Mouse (Mus musculus): ENCODE data around the gene Timm10.
"Not testable (repeated sequence)": the region's sequence is repeated elsewhere in the genome, so short reads cannot be mapped to it uniquely, and the experiment has no call there.

Gene Timm10

GRCm38 (mm10) chr2:84826488-84827282 lies at the start of gene Timm10:
Gene Timm10 (plus strand): TSS chr2:84826997.
- peak; percentile 91 for DNase-seq (ENCODE audit: low read depth, low spot score)

DNA sequence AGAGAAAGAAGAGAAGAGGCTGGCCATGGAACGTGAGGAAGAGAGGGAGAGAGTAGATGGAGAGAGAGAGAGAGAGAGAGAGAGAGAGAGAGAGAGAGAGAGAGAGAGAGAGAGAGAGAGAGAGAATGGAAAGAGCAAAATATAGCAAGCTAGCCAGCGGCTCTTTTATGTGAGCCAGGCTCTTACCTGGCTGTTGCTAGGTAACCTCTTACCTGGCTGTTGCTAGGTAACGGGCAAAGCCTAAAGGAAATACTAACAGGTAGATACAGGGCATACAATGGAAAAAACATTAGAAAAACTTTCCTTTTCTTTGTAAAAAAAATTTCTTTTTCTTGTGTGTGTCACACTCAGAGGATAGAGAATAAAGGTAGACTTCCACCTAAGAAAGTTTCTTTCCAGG lies 49.1 kb upstream of the Timm10 start:
- DNase-seq (ENCODE audit: low read depth, low spot score), result no peak

GRCm38 (mm10) chr2:84779210-84779609 lies 47.6 kb upstream of the Timm10 start:
- DNase-seq (ENCODE audit: low read depth, low spot score), result no peak

GRCm38 (mm10) chr2:84783315-84783714 lies 43.5 kb upstream of the Timm10 start:
- DNase-seq (ENCODE audit: low read depth, low spot score), result no peak

DNA sequence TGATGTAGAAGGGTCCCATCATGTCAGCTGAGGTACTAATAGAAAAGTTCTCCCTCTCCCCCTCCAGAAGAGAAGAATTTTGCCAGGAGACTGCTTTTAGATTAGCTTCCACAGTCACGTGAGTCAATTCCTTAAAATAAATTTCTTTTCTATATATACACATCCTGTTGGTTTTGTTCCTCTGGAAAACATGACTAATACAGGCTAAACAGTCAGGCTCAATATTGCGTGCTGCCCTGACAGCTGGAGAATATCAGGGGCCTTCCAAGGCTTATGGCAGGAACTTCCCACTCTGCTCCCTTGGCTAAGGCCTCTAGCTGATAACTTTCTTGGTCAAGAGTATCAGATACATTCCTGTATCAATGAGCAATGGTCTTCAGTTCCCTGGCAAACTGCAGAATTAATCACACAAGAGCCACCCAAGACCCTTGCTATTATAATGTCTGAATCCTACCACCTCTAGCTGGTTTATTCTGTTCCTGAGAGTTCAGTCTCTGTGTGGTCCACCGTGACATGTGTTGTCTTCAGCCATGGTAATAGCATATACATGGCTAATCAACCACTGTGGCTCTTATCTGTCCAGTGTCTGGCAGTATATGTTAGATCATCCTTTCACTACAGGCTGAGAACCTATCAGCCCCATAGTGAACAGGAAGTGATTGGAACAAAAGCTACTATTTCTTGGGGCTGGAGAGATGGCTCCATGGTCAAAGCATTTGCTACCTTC lies 42.8 kb upstream of the Timm10 start:
- no peak for DNase-seq (ENCODE audit: low read depth, low spot score)

GRCm38 (mm10) chr2:84788316-84788715 lies 38.5 kb upstream of the Timm10 start:
- DNase-seq (ENCODE audit: low read depth, low spot score), result no peak

GRCm38 (mm10) chr2:84790418-84790817 lies 36.4 kb upstream of the Timm10 start:
- DNase-seq (ENCODE audit: low read depth, low spot score), result no peak

DNA sequence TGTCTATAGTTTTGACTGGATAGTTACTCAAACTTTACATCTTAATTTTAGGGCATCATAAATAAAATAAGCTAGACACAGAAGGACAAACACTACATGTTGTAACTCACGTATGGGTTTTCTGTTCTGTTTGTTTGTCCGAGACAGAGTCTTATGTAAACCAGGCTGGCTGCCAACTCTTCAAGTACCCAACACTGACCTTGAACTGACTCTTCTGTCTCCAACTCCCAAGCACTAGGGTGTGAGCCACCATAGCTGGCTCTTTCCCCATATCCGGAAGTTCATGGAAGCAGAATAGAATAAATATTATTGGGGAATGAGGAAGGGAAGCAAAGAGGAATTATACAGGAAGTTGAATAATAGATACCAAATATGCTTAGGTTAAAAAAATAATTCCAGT lies 34.3 kb upstream of the Timm10 start:
- no peak for DNase-seq (ENCODE audit: low read depth, low spot score)

DNA sequence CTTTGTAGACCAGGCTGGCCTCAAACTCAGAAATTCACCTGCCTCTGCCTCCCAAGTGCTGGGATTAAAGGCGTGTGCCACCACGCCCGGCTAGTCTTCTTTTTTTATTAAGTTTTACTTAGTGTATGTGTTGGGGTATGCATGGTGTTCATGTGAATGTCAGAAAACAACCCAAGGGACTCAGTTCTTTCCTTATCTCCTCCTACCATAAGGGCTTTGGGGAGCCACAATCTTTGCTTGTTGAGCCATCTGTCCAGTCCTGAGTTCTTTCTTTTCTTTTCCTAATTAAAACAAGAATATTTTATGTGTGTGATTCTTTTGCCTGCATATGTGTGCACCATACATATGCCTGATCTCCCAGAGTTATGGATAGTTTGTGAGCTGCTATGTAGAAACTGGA lies 33.6 kb upstream of the Timm10 start:
- DNase-seq (ENCODE audit: low read depth, low spot score), result no peak

- no peak for DNase-seq (ENCODE audit: low read depth, low spot score)
Observed at GRCm38 (mm10) chr2:84793871-84794270, 32.9 kb upstream of the Timm10 start.

GRCm38 (mm10) chr2:84797833-84798492 lies 28.8 kb upstream of the Timm10 start:
- peak; percentile 43 for DNase-seq (ENCODE audit: low read depth, low spot score)

- DNase-seq (ENCODE audit: low read depth, low spot score), result no peak
Observed at GRCm38 (mm10) chr2:84798493-84798921, 28.3 kb upstream of the Timm10 start, which contains the start of gene Ube2l6. Gene Ube2l6 (plus strand): TSS chr2:84798828.

- peak; percentile 40 for DNase-seq (ENCODE audit: low read depth, low spot score)
Observed at GRCm38 (mm10) chr2:84799041-84799561, 27.7 kb upstream of the Timm10 start.

DNA sequence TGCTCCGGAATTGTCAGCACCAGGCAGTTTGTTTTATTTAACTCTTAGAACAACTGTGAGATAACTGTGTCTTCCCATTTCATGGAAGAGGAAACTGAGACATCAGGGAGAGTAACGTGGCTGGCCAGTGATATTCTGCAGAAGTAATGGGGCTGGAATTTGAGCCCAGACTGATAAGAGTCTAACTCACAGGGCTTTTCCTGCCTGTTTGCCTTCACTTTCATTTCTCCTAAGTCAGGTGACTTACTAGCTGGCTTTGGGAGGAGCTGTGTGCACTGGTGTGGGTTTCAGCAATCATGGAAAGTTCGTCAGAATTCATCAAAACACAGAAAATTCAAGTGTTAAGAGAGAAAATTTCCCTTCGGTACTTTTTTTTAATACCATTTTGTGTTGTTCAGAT lies 26.5 kb upstream of the Timm10 start:
- no peak for DNase-seq (ENCODE audit: low read depth, low spot score)

GRCm38 (mm10) chr2:84801223-84801622 lies 25.6 kb upstream of the Timm10 start:
- not testable (repeated sequence) for DNase-seq (ENCODE audit: low read depth, low spot score)

GRCm38 (mm10) chr2:84803963-84804362 lies 22.8 kb upstream of the Timm10 start:
- DNase-seq (ENCODE audit: low read depth, low spot score), result no peak

DNA sequence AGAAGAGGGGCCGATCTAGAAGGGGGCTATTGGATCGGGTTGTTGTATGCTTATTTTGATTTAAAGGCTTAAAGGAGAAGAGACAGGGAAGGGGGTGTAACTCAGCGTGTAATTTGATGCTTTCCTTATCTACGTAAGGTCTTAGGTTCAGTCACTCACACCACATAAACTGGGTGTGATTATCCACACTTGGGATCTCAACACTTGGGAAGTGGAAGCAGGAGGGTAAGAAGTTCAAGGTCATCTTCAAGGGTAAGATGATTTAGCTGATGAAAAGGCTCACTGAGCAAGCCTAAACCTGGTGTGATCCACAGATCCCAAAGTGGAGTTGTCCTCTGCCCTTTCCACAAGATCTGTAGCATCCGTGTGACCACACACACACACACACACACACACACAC lies 20.3 kb upstream of the Timm10 start:
- DNase-seq (ENCODE audit: low read depth, low spot score), result no peak

GRCm38 (mm10) chr2:84809330-84809729 lies 17.5 kb upstream of the Timm10 start:
- no peak for DNase-seq (ENCODE audit: low read depth, low spot score)

DNA sequence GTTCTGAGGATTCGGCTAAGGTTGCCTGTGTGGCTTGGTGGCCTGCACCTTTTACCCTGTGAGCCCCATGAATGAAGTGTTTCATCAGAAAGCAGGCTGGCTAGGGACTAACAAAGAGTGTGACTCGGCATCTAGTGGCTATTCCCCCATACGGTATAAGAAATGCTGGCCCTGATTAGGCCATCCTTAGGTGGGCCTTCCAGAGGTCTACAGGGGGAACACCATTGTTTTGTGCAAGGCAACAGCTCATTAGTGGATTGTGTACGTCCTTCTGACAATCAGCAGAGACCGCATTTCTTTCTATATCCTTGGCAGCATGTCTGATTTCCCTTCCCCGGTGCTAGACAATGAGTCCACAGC lies 16.3 kb upstream of the Timm10 start:
- DNase-seq (ENCODE audit: low read depth, low spot score), result no peak

DNA sequence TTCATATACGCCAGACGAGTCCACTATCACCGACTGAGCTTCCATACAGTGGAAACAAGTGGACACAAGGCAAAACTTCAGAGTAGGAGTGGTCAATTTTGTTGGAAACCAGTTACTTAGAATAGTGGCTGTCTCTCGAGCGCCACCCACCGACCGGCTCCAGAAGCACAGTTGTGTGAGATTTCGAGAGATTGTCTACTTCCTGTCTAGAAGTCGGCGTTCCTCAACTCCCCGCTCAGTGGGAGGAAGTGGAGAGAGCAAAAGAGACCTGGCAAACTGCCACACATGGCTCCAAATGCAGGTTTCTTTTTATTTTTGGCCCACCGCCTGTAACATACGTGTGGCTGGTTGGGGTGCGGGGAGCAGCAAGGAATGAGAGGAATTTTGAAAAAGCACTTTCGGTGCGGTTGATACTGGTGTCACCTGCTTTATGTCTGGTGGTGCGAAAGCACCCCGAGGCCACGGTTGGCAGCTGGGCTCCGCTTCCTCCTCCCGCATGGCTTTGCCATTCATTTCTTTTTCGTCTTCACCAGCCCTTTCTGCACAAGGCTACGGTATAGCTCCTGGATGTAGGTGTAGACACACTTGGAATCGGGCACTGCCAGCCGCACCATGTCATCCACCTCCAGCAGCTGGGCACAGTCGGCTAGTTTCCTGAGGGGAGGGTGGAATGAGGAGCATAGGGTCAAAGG lies 15.8 kb upstream of the Timm10 start:
- no peak for DNase-seq (ENCODE audit: low read depth, low spot score)

GRCm38 (mm10) chr2:84811880-84812279 lies 14.9 kb upstream of the Timm10 start:
- no peak for DNase-seq (ENCODE audit: low read depth, low spot score)

GRCm38 (mm10) chr2:84812676-84813075 lies 14.1 kb upstream of the Timm10 start:
- DNase-seq (ENCODE audit: low read depth, low spot score), result no peak
